ENCODE assay signal across 10 mouse cellular contexts in genomic region chr12:12405491-12406110, GRCm38 (mm10).
DNase-seq lines count a peak whose midpoint lies in the region; ATAC-seq and TF ChIP-seq lines count a peak whose summit lies in the region.
"Had no signal": no experiment of that assay in that cellular context is flagged by ENCODE, and none has a peak within 500 bp of the region (broad histone marks: within the 10 kb centered on the region; RNA-seq: fewer than 3 reads in every experiment).

No protein-coding gene starts in this region.

- ATAC-seq in heart, embryonic 16.5 days (replicated peaks; ENCODE audit: extremely low read depth, insufficient read depth, low FRiP score) = 0 out of 2 replicates have a peak, but pooled peaks have one; percentile 31
- ATAC-seq in lung, embryonic 15.5 days (ENCODE audit: borderline replicate concordance, extremely low read depth, low FRiP score, low TSS enrichment) = peak; percentile 48; the same call in 1 of the 2 replicates
- ATAC-seq: CD4-positive, CD25-positive, alpha-beta regulatory T cell, adult 4 months; midbrain, embryonic 16.5 days had no signal

- intact Hi-C loops in heart, postnatal 25 days (cut with DNase I) = no loop called here

- DNase-seq in heart, postnatal 25 days (ENCODE audit: low spot score) = no peak
- DNase-seq in lung, postnatal 14 days = no peak
- DNase-seq in embryo, embryonic 11 days = peak; percentile 48
- peak; percentile 53 for DNase-seq in limb, embryonic 10.5 days (ENCODE audit: low spot score)
- no peak for DNase-seq in urinary bladder, postnatal 4 days (ENCODE audit: low spot score in 2 of 2)
- no peak for DNase-seq in cerebellum, adult 2 months

- peak overlapping the region; percentile 47 for H3K27ac ChIP-seq in heart, embryonic 16.5 days (ENCODE audit: low read length)
- H3K27ac ChIP-seq in lung, embryonic 15.5 days = no peak overlapping the region
- peak overlapping the region; percentile 76 for H3K27ac ChIP-seq in limb, embryonic 10.5 days
- H3K27ac ChIP-seq in cerebellum, adult 2 months (ENCODE audit: insufficient read depth, low read length) = no peak overlapping the region

- no peaks in the 10 kb centered on the region for H3K9me3 ChIP-seq in heart, embryonic 16.5 days (replicated peaks; ENCODE audit: control insufficient read depth, low read length)
- no peaks in the 10 kb centered on the region for H3K9me3 ChIP-seq in lung, embryonic 15.5 days
- no peaks in the 10 kb centered on the region for H3K9me3 ChIP-seq in limb, embryonic 10.5 days (replicated peaks)

- H3K4me3 ChIP-seq in heart, embryonic 16.5 days (ENCODE audit: low read length) = no peak overlapping the region
- H3K4me3 ChIP-seq in lung, embryonic 15.5 days = no peak overlapping the region
- 0 out of 2 replicates have a peak overlapping the region, but pooled peaks have one; percentile 14 for H3K4me3 ChIP-seq in limb, embryonic 10.5 days
- H3K4me3 ChIP-seq in cerebellum, adult 2 months (replicated peaks; ENCODE audit: insufficient read depth, low read depth, low read length) = no peak overlapping the region

- no peaks in the 10 kb centered on the region for H3K27me3 ChIP-seq in heart, embryonic 16.5 days (ENCODE audit: control insufficient read depth, insufficient read depth, low read length)
- H3K27me3 ChIP-seq in lung, embryonic 15.5 days = no peaks in the 10 kb centered on the region
- no peaks in the 10 kb centered on the region for H3K27me3 ChIP-seq in limb, embryonic 10.5 days (ENCODE audit: low read depth, poor library complexity, severe bottlenecking)
- no peaks in the 10 kb centered on the region for H3K27me3 ChIP-seq in cerebellum, adult 2 months (ENCODE audit: control insufficient read depth, insufficient read depth, low read length)

- peak overlapping the region; percentile 14 for H3K4me2 ChIP-seq in heart, embryonic 16.5 days (ENCODE audit: low read depth, low read length)
- peak overlapping the region; percentile 33 for H3K4me2 ChIP-seq in lung, embryonic 15.5 days

- TF ChIP-seq CTCF in cerebellum, adult 2 months (IDR thresholded peaks at IDR 0.05; ENCODE audit: borderline replicate concordance, insufficient read depth, low read depth, low read length) = no peak

- 37% methylated on average over 10 of the region's 10 CpGs for WGBS in heart, embryonic 16.5 days
- 36% methylated on average over 10 of the region's 10 CpGs for WGBS in lung, embryonic 15.5 days
- 60% methylated on average over 10 of the region's 10 CpGs for WGBS in limb, embryonic 10.5 days
- 52% methylated on average over 10 of the region's 10 CpGs for WGBS in cerebellum, adult 2 months

- H3K9ac ChIP-seq in heart, embryonic 16.5 days (ENCODE audit: low read length) = no peak overlapping the region
- no peak overlapping the region for H3K9ac ChIP-seq in lung, embryonic 15.5 days

- no peaks in the 10 kb centered on the region for H3K36me3 ChIP-seq in heart, embryonic 16.5 days (ENCODE audit: control insufficient read depth, insufficient read depth)
- no peaks in the 10 kb centered on the region for H3K36me3 ChIP-seq in lung, embryonic 15.5 days
- H3K36me3 ChIP-seq in limb, embryonic 10.5 days = no peaks in the 10 kb centered on the region

- TF ChIP-seq POLR2A in cerebellum, adult 2 months (IDR thresholded peaks at IDR 0.05; ENCODE audit: borderline replicate concordance, insufficient read depth, low read length) = no peak

- peaks cover 9% of the 10 kb centered on the region for H3K4me1 ChIP-seq in heart, embryonic 16.5 days (ENCODE audit: control insufficient read depth, insufficient read depth, low read length)
- peaks cover 23% of the 10 kb centered on the region for H3K4me1 ChIP-seq in lung, embryonic 15.5 days
- peaks cover 21% of the 10 kb centered on the region for H3K4me1 ChIP-seq in limb, embryonic 10.5 days
- H3K4me1 ChIP-seq in cerebellum, adult 2 months (ENCODE audit: control insufficient read depth, insufficient read depth, low read length) = no peaks in the 10 kb centered on the region

Comparison
In these comparisons a context has a peak if more than half of its experiments do, and no peak if none do; other contexts are left out.
1. H3K27ac ChIP-seq: peak in heart, embryonic 16.5 days (single experiment) and limb, embryonic 10.5 days (single experiment); none in lung, embryonic 15.5 days (single experiment) and cerebellum, adult 2 months (single experiment).
2. DNase-seq: peak in embryo, embryonic 11 days (single experiment) and limb, embryonic 10.5 days (single experiment); none in heart, postnatal 25 days (single experiment), lung, postnatal 14 days (single experiment), urinary bladder, postnatal 4 days (0 of 2) and cerebellum, adult 2 months (0 of 2).